Mouse (Mus musculus): ENCODE measurements around the gene Scai.

DNA sequence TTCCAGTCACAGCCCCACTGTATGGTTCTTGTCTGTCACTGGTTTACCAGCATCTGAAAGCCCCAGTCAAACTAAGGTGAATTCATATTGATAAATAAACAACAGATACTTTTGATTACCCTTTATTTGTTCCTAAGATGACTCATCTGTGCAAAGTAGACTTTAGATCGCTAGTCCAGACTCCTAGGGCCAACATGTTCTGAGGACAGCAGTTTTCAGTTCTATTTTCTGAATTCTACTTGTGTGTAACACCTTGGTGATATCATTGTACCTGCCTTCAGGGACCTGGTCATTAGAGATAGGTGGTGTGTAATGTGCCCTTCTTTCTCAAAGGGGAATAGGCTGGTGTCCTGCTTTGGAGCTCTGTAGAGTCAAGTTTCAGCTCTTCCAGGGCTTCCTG is 29.5 kb downstream of the Scai start:
- no peak for TF ChIP-seq CTCF (IDR thresholded peaks at IDR 0.05; ENCODE audit: insufficient read depth, low read length)
- no peak for TF ChIP-seq POLR2A (IDR thresholded peaks at IDR 0.05; ENCODE audit: borderline replicate concordance, extremely low read depth, low read depth, low read length)
